13 mouse cellular contexts compared by ENCODE assay signal in the genomic region with DNA sequence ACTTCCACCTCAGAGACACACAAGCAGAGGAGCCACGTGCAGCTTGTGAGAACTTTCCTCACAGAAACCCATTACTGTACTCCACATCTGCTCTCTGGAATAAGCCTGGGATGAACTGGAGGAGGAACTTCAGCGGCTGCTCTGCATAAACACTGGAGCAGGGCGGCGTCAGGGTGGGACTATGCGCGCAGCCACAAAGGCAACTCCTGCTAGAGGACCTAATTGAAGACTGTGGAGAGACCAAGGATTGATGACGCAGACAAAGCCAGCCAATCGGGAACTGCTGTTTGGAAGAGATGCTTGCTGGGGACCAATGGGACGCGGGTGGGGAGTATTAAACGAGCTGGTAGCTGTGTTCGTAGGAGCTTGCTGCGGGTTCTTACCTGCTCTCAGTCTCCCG.
"Had no signal": no experiment of that assay in that cellular context is flagged by ENCODE, and none has a peak within 500 bp of the region (broad histone marks: within the 10 kb centered on the region; RNA-seq: fewer than 3 reads in every experiment).

No protein-coding gene starts in this region.

- H3K27ac ChIP-seq: limb, embryonic 13.5 days; liver, embryonic 12.5 days; midbrain, embryonic 10.5 days had no signal

- H3K4me1 ChIP-seq: liver, embryonic 12.5 days had no signal

- H3K27me3 ChIP-seq: limb, embryonic 13.5 days; liver, embryonic 12.5 days had no signal

- H3K36me3 ChIP-seq: limb, embryonic 13.5 days; liver, embryonic 12.5 days; midbrain, embryonic 10.5 days had no signal

- H3K4me3 ChIP-seq: limb, embryonic 13.5 days; liver, embryonic 12.5 days; midbrain, embryonic 10.5 days had no signal

- H3K9ac ChIP-seq: limb, embryonic 13.5 days; liver, embryonic 12.5 days; lung, embryonic 14.5 days had no signal

- H3K4me2 ChIP-seq: limb, embryonic 13.5 days; liver, embryonic 12.5 days; lung, embryonic 14.5 days had no signal

- ATAC-seq: liver, embryonic 12.5 days had no signal

- DNase-seq: kidney, adult 8-10 months; kidney, postnatal 25 days; left cerebral cortex, postnatal 4 days; lung, embryonic 14.5 days; lung, postnatal 10 days; lung, postnatal 4 days; midbrain, embryonic 14.5 days; right cerebral cortex, postnatal 14 days; thymus, adult 18-20 months; thymus, postnatal 14 days had no signal

- H3K9me3 ChIP-seq: limb, embryonic 13.5 days; liver, embryonic 12.5 days; midbrain, embryonic 10.5 days had no signal
